Mouse (Mus musculus) thymus, postnatal 25 days (tissue): ENCODE data around the gene Tgoln1.

ENCODE experiments used
- DNase-seq: peaks from one replicate; pipeline ENCODE4 v3.0.0; 2022

Gene Tgoln1

GRCm38 (mm10) chr6:72593011-72593803 lies 23.6 kb downstream of the Tgoln1 start:
- no peak for DNase-seq

DNA sequence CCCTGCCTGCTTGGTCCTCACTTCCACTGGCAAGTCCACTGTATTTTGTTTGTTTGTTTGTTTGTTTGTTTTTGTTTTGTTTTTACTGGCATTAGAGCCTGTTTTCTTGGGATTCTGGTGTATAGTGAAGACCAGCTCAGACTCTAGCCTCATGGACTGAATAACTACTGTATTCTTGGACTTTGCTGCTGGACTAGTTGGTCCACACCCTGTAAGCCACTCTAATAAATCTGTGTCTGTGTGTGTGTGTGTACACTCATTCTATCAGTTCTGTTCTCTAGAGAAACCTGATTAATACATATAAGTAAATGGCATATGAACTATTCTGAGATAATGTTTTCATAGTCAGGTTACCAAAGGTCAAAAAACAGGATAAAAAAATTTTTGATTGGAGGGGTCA lies 26.7 kb downstream of the Tgoln1 start:
- DNase-seq, result no peak

DNA sequence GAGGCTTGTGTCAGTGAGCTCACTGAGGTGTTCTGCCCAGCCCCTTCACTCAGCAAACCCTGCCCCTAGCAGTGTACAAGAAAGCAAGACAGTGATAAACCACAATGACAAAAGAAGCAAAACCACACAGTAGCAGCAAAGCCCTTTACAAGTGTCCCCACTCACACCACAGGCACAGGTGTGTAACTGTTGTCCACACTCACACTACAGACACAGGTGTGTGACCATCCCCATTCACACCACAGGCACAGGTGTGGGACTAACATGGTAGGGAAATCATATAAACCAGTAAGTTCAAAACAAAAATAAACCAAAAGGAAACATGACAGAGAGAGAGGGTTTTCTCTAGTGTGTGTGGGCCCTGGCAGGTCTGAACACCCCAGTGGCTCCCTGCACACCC lies 28.5 kb downstream of the Tgoln1 start:
- DNase-seq, result no peak

DNA sequence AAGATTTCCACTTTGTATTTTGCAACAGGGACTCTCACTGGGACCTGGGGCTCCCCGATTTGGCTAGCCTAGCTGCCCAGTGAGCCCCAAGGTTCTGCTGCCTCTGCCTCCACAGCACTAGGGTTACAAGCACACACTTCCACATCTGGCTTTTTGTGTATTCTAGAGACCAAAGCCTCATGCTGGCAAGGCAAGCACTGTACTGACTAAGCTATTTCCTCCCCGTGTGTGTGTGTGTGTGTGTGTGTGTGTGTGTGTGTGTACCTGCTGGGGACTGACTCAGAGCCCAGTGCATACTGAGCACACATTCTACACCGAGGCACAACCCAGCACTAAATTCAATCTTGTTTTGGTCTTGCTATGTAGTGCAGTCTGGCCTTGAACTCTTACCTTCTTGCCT lies 30.1 kb downstream of the Tgoln1 start:
- no peak for DNase-seq

DNA sequence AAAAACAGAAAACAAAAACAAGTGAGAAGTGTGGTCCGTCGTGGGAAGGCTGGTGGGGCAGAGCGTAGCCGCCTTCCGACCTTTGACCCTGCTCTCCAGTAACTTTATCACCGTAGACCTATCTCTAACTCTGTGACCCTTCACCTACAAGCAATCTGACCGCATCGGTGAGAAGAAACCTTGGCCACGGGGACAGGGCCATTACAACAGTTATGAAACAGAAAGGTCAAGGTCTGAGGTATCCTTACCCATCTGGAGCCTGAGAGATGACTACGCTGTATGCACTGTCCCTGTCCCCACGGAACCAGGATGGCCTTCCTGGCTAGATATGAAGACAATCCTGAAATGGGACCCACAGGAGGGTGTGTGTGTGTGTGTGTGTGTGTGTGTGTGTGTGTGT lies 32.6 kb downstream of the Tgoln1 start:
- DNase-seq, result no peak

- DNase-seq, result no peak
Measured at GRCm38 (mm10) chr6:72583211-72583839, 33.5 kb downstream of the Tgoln1 start.

DNA sequence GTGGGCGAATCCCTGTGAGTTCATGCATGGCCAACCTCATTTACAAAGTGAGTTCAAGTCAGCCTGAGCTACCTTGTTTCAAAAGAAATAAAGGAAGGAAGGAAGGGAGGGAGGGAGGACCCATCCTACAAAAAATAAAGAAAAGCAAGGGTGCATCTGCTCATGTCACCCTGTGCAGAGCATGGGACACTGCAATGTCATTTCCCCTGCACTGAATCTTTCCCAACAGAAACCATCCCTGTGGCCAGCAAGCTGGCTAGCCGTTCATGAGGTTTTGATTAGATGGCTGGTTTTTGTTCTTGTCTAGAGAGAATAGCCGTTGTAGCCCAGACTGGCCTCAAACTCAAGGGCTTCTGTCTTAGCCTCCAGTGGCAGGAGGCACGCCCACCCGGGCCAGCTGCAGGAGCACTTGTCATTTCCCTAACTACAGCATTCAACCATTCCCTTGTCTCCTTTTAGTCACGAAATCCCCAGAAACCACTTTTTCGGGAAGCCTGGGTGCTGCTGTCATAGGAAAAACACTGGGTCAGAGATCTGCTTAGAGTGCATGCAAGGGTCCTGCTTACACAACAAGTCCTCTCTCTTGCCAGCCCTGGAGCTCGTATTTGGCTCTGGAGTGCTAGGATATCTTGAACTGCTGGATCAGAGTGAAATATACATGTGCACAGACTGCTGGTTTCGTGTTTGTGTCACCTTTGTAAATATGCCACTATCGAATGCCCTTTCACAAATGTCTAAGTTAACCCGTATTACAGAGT lies 35.0 kb downstream of the Tgoln1 start:
- no peak for DNase-seq

DNA sequence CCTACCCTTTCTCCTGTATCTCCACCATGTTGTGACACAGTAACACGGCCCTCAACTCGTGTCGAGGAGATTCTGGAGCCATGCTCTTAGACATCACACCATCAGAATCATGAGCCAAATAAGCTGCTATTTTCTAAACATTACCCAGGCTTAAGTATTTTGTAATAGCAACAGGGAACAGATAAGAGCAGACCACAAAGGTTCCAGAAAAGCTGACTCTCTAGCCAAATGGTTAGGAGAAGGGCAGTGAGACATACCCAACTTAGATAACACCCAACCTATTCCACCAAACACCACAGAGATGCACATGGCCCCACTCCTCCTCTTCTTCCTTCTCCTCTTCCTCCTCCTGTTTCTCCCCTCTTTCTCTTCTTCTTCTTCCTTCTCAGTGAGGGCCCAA lies 40.8 kb downstream of the Tgoln1 start:
- DNase-seq, result no peak

DNA sequence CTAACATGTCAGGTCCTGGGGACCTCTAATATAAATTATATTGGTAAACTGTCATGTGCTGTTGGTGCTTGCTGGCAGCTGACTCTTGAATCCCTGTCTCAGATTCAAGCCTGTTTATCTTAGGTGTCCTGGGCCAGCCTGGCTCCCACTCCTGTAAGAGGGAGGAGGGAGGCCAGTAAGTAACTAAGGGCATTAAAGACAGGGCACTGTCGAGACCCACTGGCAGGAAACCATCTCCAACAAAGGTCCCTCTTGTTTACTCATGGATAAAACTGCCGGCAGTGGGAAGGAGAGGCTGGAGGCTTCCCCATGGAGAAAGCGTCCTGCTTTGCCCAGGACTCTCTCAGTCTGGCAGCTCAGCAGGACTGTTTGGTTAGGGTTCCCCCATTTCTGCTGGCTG lies 45.0 kb downstream of the Tgoln1 start:
- DNase-seq, result no peak

DNA sequence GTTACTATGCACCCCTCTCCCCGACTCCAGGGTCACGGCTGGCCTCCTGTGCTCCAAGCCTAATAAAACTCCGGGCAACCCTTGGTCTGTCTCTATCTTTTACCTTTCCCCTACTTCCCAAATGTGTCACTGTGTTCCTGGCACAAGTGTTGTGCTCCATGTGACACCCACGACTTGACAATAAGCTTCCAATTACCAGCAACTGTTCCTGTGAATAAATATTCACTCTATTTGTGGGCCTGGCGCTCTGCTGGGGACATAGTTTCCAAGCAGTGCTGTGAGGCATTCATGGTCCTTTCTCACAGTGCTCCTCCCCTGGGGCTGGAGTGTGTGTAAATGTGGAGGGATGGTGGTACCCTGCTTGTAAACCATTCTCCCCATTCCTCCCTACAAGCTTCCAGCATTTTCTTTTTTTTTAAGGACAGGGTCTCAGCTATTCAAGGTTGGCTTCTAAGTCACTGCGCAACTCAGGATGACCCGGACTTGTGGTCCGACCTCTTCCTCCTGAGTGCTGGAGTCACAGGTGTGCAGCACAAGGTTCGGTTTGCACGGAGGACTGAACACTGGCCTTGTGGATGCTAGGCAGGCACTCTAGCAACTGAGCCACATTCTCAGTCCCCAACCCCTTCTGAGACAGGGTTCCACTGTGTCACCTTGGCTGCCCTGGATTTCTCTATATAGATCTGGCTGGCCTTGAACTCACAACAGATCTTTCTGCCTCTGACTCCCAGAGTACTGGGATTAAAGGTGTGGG lies 46.0 kb downstream of the Tgoln1 start:
- DNase-seq, result no peak

GRCm38 (mm10) chr6:72568736-72569135 lies 48.1 kb downstream of the Tgoln1 start:
- no peak for DNase-seq

- peak; percentile 17 for DNase-seq
Measured at GRCm38 (mm10) chr6:72567508-72567907, 49.3 kb downstream of the Tgoln1 start.

- peak; percentile 87 for DNase-seq
Measured at GRCm38 (mm10) chr6:72566044-72566443, 50.8 kb downstream of the Tgoln1 start.

GRCm38 (mm10) chr6:72565506-72565905 lies 51.3 kb downstream of the Tgoln1 start:
- no peak for DNase-seq

DNA sequence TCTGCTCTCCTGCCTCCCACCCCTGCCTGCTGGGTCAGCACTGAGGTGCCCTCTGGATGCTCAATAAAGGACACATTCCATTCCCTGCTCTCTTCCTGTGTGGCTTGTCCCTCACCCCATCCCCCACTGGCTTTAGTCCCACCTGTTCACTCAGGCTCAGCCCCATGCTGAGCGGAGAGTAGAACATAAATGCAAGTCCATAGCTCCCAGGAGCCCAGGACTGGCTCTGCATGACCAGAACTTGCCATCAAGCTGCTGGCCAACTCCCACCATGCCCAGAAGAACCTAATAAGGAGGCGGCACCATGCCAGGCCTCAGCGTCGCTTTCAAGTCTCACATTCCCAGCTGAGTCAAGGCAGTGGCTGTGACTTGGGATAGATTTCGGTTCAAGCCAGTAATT lies 53.9 kb downstream of the Tgoln1 start:
- no peak for DNase-seq

DNA sequence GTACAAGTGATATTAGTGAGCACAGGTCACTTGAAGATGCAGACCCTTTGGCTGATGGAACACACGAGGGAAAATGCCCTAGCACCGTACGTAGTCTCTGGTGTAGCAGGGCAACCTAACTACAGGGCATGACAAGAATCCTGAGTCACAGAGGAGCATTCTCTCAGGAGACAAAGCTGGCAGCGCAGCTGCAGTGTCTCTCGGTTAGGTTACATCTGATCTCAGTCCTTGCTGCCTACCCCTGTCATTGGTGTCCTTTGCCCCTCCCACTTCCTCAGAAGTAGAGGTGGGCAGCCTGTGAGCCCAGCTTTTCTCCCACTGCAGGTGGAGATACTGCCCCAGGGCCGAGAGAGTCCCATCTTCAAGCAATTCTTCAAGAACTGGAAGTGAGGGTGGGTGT lies 54.3 kb downstream of the Tgoln1 start:
- peak; percentile 16 for DNase-seq

DNA sequence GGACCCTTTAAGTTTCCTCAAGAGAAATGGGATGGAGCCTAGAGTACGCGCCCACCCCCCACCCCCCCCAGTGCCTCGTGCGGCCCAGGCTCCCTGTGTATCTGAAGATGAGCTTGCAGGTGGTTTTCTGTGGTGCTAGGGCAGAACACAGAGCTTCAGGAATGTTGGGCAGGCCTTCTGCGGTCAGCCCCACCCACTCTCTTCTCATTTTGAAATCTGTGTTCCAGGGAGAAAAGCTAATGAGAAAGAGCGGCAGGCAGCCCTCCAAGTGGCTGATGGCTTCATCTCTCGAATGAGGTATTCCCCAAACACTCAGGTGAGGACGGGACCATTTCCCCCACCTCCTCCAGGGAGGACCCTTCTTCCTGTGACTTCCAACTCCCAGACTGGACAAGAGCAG lies 56.0 kb downstream of the Tgoln1 start:
- no peak for DNase-seq
